Mouse (Mus musculus) ES-E14 (cell line): ENCODE data around the gene Zfp78.

ENCODE experiments used
- CHD2 ChIP-seq: IDR thresholded peaks from 2 replicates; pipeline ENCODE4 v1.6.1; 2014; ENCODE audit warnings: mild to moderate bottlenecking, low read depth, low read length, inconsistent platforms
- HCFC1 ChIP-seq: IDR thresholded peaks from 2 replicates; pipeline ENCODE4 v1.6.1; 2012; ENCODE audit warnings: low read length, inconsistent platforms, borderline replicate concordance; ENCODE audit not compliant: insufficient read depth
- ZC3H11A ChIP-seq: IDR thresholded peaks from 2 replicates; pipeline ENCODE4 v1.6.1; 2012; ENCODE audit warnings: low read depth, mild to moderate bottlenecking, inconsistent platforms, low read length, borderline replicate concordance

DNA sequence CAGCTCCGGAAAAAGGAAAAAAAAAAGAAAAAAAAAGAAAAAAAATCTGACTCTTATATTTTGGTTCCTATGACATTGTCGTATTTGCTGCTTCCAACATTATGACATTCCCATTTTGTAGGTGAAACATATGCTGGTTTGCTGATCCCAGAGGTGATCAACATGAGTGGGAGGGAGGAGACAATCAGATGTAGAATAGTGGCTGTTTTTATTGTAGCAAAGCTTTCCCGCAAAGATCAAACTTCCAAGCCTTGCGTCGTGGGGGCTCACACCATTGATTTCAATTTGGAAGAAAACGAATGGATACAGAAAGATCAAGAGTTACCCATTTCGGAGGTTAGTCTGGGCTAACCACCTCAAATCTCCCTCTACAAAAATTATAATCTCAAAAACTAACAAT lies 1.3 kb upstream of the Zfp78 start:
- TF ChIP-seq ZC3H11A = no peak
- TF ChIP-seq HCFC1 = no peak
- TF ChIP-seq CHD2 = no peak
